Mouse (Mus musculus): ENCODE data around the gene Ric8a.

Gene Ric8a

DNA sequence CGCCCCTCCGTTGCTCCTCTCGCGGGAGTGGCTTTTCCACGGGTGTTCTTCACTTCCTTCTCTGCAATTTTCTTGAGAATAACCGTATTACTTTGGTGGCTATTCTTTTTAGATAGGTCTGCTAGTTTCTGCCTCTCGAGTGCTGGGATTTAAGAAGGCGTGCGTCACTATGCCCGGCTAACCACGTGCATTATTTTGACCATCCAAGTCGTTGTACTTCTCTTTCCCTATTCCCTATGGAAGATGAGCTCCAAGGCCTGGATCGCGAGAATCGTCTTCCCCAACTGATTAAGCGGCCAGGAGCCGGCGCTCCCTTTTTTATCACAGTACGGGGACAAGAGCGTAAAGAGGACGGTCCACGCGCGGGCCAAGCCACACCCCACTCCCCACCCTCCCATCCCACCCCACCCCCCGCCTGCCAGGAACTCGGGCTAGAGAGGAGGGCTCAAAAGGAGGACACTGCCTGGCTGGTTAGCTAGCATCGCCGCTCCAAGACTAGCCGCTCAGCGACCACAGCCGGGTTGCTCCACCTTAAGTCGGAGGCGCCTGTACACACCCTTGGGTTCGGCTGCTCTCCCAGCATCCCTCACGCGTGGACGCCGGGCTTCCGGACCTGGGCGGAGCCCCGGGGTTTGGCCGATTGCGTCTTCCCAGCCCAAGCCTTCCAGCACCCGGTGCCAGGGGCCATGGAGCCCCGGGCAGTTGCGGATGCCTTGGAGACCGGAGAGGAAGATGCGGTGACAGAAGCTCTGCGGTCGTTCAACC is at the start of gene Ric8a:
Ric8a (plus strand) TSS at position 173 of the 765 bp plus-strand sequence.
- DNase-seq (ENCODE audit: low spot score in 2 of 2): peak; percentile 89 to 94

DNA sequence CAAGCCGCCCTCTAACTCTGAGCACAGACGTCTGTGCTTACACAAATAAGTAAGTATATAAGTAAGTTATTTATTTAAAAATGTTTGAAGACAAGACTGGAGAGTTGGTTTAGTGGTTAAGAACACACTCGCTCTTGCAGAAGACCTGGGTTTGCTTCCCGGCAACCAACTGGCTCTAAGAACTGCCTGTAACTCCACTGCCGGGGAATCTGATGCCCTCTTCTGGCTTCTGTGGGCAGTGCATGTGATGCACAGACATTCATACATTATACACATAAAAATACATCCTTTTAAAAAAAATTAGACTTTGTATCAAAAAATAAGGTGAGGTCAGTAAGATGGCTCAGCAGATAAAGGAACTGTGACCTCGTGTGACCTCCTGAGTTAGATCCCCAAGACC is 46.3 kb upstream of the Ric8a start:
- DNase-seq (ENCODE audit: low spot score in 2 of 2): no peak

GRCm38 (mm10) chr7:140811714-140812113 is 45.0 kb upstream of the Ric8a start:
- no peak for DNase-seq (ENCODE audit: low spot score in 2 of 2)

- DNase-seq (ENCODE audit: low spot score in 2 of 2): no peak
These were observed 43.9 kb upstream of the Ric8a start for GRCm38 (mm10) chr7:140812850-140813249.

DNA sequence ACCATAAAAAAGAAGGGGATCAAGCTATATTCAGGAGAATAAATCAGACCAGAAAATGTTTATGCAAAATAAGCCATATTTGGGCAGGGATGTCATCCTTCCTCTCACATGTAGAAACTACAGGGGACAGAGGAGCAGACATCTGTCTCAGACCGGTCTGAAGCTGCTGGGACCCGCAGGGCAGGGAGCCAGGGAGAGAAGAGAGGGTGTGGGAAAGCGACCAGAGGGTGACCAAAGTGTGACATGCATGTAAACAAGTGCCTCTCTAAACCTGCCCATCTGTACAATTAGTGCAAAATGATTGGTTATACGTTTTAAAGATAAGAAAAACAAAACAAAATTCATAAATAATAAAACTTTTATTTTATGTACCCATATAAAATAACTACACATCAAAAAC is 36.6 kb upstream of the Ric8a start:
- DNase-seq (ENCODE audit: low spot score in 2 of 2): peak in 1 of 2 experiments; percentile 56

GRCm38 (mm10) chr7:140821305-140821652 is 35.5 kb upstream of the Ric8a start:
- no peak for DNase-seq (ENCODE audit: low spot score in 2 of 2)

GRCm38 (mm10) chr7:140821653-140822329 is 35.0 kb upstream of the Ric8a start, which contains the start of gene Zfp941:
TSS of gene Zfp941 (minus strand) at chr7:140822178.
- DNase-seq (ENCODE audit: low spot score in 2 of 2): peak in 1 of 2 experiments; percentile 57

DNA sequence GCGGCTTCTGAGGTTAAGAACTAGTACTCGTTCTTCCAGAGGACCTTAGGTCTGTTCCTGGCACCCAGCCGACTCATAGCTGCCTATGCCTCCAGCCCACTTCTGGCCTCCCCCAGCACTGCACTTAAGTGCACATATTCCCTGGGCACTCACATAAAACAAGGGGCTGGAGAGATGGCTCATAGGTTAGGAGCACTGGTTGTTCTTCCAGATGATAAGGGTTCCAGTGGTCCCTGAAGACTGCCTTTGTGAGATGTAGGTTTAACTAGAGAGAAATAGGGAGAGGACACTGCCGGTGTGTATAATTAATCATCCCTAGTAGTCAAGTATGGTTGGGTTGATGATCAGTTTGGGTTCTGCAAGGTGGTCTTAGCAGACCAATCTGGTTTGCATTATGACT is 34.0 kb upstream of the Ric8a start:
- DNase-seq (ENCODE audit: low spot score in 2 of 2): no peak

GRCm38 (mm10) chr7:140828171-140828881 is 28.4 kb upstream of the Ric8a start:
- DNase-seq (ENCODE audit: low spot score in 2 of 2): no peak

GRCm38 (mm10) chr7:140831447-140831846 is 25.3 kb upstream of the Ric8a start:
- DNase-seq (ENCODE audit: low spot score in 2 of 2): no peak

GRCm38 (mm10) chr7:140833341-140833740 is 23.4 kb upstream of the Ric8a start:
- DNase-seq (ENCODE audit: low spot score in 2 of 2): peak in 1 of 2 experiments; percentile 51

DNA sequence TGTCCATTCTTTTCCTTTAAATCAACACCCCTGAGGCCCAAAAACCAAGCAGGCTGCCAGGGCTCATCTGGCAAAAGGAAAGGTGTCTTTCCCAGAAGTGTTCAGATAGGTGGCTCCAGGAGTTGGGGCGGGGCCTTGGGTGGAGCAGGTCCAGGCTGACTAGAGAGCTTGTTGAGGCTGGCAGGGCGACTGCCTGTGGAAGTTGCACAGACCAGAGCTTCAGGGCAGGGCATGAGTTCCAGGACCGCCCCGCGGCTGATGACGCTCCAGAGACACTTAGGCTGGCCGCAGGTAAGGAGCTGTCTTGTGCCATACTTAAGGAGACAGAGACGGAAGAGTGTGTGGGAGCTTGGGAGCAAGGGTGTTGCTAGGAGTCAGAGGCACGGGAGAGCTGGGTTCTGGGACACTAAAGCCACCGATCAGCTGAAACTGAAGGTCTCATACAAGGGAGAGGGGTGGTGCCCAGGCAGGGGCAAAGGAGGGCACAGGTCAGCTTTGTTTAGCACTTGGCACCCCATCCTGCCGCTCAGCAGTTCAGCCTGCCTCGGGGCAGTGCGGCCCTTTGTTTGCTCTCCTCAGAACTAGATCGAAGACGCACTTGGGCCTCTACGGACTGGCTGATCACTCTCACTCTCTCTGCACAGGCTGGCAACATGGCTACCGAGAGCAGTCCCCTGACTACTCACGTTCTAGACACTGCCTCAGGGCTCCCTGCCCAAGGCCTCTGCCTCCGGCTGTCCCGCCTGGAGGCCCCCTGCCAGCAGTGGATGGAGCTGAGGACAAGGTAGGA is 21.6 kb upstream of the Ric8a start, which contains the start of gene Urah:
Urah (plus strand) TSS at position 51 of the 790 bp plus-strand sequence.
- no peak for DNase-seq (ENCODE audit: low spot score in 2 of 2)

GRCm38 (mm10) chr7:140835758-140836087 is 21.0 kb upstream of the Ric8a start:
- DNase-seq (ENCODE audit: low spot score in 2 of 2): no peak

- DNase-seq (ENCODE audit: low spot score in 2 of 2): peak in 1 of 2 experiments; percentile 55
These were observed 20.3 kb upstream of the Ric8a start for GRCm38 (mm10) chr7:140836243-140837115.

- DNase-seq (ENCODE audit: low spot score in 2 of 2): no peak
These were observed 17.2 kb upstream of the Ric8a start for GRCm38 (mm10) chr7:140839556-140839955.

- no peak for DNase-seq (ENCODE audit: low spot score in 2 of 2)
These were observed 15.7 kb upstream of the Ric8a start for GRCm38 (mm10) chr7:140840750-140841735.

- DNase-seq (ENCODE audit: low spot score in 2 of 2): no peak
These were observed 13.0 kb upstream of the Ric8a start for GRCm38 (mm10) chr7:140843806-140844205.

DNA sequence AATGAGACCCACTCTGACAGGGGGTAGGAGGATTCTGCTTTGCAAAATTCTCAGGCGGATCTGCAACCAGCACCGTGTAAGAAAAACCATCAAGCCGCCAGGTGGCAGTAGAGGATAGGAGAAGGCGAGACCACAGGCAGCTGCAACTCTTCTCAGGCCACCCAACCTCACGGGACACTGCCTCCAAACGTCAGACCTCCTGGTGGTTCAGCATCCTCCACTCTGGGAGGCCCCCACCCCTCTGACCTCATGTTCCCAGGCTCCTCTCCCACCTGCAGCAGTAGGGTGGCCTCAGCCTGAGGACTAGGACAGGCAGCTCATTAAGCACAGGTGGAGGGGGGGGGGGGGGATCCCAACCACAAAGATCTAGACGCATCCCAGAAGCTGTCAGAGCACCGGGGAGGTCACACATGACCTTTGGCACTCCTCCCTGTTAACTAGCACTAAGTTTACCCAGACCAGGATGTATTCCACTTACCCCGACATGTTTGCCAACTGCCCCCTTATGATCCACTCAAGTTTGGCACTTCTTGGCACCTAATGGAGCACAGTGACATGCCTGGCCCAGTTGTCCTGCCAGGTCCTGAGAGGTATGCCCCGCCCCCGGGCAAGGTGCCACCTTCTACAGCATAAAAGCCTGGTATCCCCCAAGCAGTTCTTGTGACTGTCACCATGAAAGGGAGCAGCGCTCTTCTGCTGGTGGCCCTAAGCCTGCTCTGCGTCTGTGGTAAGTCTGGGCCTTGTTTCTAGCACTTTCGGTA is 11.7 kb upstream of the Ric8a start, which contains the start of gene Scgb1c1:
Scgb1c1 (plus strand) TSS at position 643 of the 761 bp plus-strand sequence.
- DNase-seq (ENCODE audit: low spot score in 2 of 2): peak; percentile 87 to 97

DNA sequence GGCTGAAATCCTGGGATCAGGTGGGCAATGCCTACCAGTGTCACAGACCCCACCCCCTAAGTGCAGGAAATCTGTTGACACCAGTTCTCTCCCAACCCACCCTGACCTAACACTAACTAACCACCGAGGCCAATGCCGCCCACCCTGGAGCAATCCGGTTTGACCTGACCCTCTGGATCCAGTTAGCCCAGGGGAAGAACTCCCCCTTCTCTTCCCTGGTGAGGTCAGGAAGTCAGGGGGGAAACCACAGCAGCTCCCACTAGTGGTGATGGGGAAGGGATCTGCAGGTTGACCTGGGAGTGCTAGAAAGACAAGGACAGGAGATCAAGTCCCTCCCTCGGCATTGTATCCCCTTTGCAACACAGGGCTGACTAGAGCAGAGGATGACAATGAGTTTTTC is 11.1 kb upstream of the Ric8a start:
- DNase-seq (ENCODE audit: low spot score in 2 of 2): no peak

Measured in spleen, postnatal 4 days (tissue).